Mouse (Mus musculus) 3134 (cell line): Measurements from ENCODE around the gene Apoa2.

Source experiments
- DNase-seq: peaks from one replicate; pipeline ENCODE4 v3.0.0-alpha.2; 2011; ENCODE audit warnings: low spot score; ENCODE audit not compliant: insufficient read length; ENCODE audit errors: extremely low read depth

Gene Apoa2

GRCm38 (mm10) chr1:171256937-171257548 lies 32.2 kb downstream of the Apoa2 start:
- peak; percentile 31 for DNase-seq

DNA sequence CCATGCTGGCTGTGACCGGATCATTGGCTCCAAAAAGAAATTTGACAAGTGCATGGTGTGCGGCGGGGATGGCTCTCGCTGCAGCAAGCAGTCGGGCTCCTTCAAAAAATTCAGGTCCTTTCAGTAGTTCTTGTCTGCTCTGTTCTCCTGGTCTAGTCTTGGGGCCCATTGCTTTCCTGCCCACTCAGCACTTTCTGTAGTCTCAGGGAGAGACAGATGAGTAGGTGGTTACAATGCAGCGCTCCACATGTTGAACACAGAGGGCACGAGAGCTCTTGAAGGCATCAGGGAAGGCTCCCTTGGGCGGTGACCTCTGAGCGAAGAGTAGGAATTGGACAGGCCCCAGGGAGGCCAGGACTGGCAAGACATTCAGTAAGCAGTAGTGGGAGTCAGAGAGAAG lies 32.9 kb downstream of the Apoa2 start:
- no peak for DNase-seq

DNA sequence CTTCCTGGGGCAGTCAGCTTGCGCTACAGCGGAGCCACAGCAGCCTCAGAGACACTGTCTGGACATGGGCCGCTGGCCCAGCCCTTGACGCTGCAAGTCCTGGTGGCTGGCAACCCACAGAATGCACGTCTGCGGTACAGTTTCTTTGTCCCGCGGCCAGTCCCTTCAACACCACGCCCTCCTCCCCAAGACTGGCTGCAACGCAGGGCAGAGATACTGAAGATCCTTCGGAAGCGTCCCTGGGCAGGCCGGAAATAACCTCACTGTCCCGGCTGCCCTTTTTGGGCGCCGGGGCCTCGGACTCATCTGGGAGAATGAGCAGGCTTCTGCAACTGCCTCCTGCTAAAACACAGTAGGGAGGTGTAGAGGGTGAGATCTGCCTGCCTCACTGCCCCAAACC lies 34.1 kb downstream of the Apoa2 start:
- peak; percentile 77 for DNase-seq

- no peak for DNase-seq
These were observed 35.5 kb downstream of the Apoa2 start for GRCm38 (mm10) chr1:171260316-171260715.

GRCm38 (mm10) chr1:171262594-171263130 lies 37.8 kb downstream of the Apoa2 start:
- DNase-seq = peak; percentile 61

DNA sequence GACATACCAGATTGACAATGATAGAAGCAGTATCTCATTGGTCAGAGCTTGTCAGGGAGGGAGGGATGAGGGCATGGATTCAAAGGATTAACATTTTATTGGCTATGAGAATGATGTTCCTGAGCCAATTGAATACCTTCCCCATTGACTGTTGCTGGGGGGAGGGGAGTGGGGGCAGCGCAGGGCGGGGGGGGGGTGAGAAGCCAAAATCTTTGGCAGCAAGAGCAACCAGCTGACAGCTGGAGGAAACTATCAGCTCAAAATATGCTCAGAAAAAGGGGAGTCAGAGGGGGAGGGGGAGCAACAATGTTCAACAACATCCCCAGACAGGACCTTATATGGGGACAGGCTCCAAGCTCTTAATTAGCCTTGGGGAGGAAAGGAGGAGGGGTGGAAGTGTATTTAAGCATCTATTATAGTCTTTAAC lies 38.3 kb downstream of the Apoa2 start:
- DNase-seq = peak; percentile 68

DNA sequence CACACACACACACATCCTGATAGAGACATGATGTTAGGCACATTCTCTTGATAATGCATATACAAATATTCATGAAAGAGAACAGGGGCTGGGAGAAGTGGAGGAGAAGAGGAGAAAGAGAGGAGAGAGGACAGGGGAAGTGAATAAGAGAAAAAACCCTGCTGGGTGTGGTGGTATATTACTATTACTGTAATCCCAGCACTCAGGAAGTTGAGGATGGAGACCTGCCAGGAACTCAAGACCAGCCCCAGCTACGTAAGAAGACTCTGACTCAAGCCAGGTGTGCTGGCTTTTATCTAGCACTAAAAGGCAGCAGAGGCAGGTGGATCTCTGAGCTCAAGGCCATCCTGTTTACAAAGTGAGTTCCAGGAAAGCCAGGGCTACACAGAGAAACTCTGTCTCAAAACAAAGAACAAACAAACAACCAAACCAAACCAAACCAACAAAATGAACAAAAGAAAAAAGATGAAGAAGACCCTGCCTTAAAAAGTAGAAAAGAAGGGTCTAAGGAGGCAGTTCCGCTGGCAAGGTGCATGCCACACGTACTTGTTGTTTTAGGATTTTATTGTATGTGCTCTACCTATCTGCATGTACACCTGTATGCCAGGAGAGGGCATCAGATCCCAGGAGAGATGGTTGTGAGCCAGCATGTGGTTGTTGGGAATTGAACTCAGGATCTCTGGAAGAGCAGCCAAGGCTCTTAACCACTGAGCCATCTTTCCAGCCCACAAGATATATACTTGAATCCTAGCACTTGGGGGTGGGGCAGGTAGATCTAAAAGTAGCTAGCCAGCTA lies 39.0 kb downstream of the Apoa2 start:
- no peak for DNase-seq

DNA sequence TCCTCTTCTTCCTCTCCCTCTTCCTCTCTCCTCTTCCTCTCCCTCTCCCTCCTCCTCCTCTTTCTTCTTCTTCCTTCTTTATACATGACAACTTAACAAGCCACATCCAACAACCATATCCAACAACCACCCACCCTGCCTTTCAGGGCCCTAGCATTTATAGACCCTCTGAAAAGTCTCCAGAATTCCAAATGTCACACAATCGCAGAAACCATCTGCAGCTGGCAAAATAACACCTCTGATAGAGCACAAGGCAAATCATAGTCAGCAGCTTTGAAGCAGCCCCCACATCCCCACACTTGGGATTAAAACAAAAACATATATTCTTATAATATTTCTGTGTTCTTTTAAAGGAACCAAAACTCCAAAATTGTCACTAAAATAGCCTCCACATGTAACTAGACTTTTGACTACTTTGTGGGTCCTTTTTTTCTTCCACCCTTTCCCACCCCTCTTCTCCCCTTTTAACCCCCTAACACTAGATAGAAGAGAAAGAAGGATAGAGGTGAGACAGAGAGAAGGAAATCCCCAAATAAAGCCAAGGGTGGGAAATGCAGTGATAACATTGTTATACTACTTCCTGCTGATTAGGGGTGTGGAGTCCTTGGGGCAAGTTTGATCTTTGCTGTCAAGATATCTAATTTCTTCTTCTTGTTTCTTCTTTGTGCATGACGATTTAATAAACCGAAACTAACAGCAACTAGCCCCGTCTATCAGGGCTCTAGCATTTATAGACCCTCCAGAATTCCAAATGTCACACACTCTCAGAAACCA lies 41.3 kb downstream of the Apoa2 start:
- no peak for DNase-seq

DNA sequence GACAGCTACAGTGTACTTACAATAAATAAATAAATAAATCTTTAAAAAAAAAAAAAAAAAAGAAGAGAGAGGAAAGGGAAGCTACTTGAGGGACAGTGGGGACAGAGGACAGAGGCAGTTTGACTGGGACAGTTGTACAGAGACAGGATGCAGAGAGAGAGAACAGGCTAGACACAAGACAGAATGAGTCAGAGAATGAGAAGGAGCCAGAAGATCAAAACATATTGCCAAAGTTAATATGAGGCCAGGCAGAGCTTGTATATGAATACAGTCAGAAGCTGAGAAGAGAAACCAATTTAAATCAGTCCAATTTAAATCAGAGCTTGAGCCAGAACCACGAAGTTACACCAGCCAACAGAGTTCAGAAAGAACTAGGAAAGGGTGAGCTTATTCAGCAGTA lies 43.5 kb downstream of the Apoa2 start:
- DNase-seq = no peak

DNA sequence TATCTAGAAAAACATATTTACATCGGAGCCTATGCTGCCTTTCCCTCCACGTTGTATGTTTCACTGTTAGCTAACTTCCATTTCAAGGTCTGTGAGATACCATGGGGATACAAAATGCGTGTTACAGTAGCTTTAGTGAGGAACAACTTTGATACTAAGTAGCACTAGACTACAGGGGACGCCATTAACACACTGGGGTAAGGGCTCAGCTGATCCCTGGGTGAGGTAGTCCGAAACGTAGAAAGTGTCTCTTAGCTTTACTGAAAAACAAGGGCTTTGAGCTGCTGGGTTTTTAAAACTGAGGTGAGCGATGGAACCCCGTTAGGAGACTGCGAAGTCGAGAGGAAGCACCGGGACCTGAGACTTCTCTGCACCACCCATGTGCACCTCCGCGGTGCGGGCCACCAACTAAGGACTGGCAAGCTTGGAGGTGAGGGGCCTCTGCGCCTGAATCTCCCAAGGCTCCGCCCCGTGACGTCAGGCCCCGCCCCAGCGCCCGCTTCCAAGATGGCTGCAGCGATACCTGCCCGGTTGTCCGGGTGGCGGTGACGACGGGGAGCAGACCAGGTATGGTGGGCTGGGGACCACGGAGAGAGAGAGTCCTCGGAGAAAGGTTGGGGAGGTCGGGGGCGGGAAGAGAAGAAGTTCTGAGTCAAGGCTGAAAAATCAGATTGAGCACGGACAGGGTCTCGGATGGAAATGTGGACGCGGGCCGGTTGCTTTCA lies 45.2 kb downstream of the Apoa2 start, which contains the start of gene B4galt3:
TSS of gene B4galt3 (plus strand) at position 481 of the 725 bp plus-strand sequence.
- peak; percentile 89 for DNase-seq

GRCm38 (mm10) chr1:171270573-171270900 lies 45.7 kb downstream of the Apoa2 start:
- no peak for DNase-seq

DNA sequence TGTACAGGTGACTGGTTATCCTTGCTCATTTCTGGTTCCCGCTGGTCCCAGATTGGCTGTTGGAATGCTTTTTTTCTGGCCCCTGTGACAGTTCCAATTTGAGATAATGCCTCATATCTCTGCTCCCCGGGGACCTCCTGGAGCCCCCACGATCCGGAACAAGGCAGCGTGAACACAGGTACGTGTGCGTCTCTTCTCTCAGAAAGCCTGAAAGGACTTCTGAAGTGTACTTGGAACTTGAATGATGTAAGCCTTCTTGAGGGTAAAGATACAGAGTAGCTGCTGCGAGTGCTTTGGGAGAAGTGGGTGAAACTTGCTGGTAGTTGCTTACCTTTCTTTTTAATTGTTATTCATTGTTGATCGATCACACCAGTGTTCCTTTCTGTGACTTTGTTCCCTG lies 46.3 kb downstream of the Apoa2 start:
- no peak for DNase-seq

DNA sequence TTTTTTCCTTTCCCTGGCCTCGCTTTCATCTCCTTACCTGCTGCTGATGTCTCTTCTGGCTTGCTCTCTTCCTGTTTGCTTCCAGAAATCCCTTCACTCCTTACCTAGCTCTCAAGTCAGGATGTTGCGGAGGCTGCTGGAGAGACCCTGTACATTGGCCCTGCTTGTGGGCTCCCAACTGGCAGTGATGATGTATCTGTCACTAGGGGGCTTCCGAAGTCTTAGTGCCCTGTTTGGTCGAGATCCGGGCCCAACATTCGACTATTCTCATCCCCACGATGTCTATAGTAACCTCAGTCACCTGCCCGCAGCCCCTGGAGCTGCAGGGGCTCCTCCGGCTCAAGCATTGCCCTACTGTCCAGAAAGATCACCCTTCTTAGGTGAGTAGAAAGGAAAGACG lies 46.8 kb downstream of the Apoa2 start:
- no peak for DNase-seq

- no peak for DNase-seq
These were observed 47.2 kb downstream of the Apoa2 start for GRCm38 (mm10) chr1:171272086-171272485.

DNA sequence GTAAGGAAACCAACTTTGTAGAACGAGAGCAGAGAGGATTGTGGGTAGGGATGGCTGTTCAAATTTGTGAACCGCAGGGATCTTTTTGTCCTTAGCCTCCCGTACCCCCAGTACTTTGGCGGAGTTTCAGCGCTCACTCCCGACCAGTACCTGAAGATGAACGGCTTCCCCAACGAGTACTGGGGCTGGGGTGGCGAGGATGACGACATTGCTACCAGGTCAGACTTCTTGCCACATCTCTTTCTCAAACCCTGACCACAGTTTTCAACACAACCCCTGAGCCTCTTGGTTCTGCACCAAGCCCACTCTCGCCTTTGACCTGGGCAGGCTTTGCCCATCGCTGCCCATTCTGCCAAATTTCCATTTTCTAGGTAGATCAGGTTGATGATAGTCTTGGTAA lies 49.3 kb downstream of the Apoa2 start:
- no peak for DNase-seq

DNA sequence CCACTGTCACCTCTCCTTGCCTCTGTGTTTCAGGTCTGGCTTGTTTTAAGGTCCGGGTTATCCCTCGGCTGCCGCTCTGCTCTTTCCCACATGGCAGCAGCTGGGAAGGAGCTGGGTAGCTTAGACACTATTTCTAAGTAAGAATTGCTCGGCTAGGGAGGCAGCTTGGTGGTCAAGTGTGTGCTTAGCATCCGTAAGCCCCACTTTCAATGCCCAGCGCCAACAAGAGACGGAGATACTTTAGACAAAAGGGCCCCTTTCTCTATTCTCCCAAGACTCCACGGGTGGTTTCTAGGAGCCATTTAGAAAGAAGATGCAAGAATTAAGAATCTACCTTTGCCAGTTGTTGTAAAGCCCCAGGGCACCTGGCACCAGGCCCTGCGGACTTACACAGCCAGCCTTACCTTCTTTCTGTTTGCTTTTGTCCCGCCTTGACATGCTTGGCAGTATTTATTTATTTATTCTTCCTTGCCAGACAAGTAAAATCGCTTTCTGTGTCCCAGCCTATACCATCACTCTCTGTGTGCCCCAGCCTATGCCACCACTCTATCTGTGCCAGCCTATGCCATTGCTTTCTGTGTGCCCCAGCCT lies 50.4 kb downstream of the Apoa2 start:
- DNase-seq = no peak
